Mouse (Mus musculus) heart, postnatal 0 days (tissue): ENCODE measurements around the gene Inpp4a.

ENCODE experiments used
- CTCF ChIP-seq: IDR thresholded peaks from 2 replicates; pipeline ENCODE4 v1.5.1; 2016; ENCODE audit warnings: antibody characterized with exemption, control low read depth, low read depth
- EP300 ChIP-seq: IDR thresholded peaks from 2 replicates; pipeline ENCODE4 v1.6.1; 2016; ENCODE audit warnings: antibody characterized with exemption, low read depth

- TF ChIP-seq CTCF (no peak), EP300 (no peak)
These were observed 78.4 kb downstream of the Inpp4a start for GRCm38 (mm10) chr1:37378095-37378494.
